Mouse (Mus musculus) limb, embryonic 10.5 days (tissue): ENCODE data around the gene Zg16. TPM values are rescaled to one million over a fixed set of nuclear protein-coding genes. Genes with fewer than 3 reads are reported as not detected.

ENCODE experiments used
- DNase-seq: peaks from one replicate; pipeline ENCODE4 v3.0.0-alpha.2; 2017; ENCODE audit warnings: low spot score
- H3K27ac ChIP-seq: fragments of 300-500 bp; sonication (generic); 2 replicates; pipeline ENCODE4 v1.5.1; 2016; ENCODE audit warnings: mild to moderate bottlenecking
- H3K27me3 ChIP-seq: fragments of 300-500 bp; sonication (generic); 2 replicates; pipeline ENCODE4 v1.6.1; 2016; ENCODE audit warnings: low read depth, mild to moderate bottlenecking; ENCODE audit not compliant: poor library complexity, severe bottlenecking
- H3K36me3 ChIP-seq: fragments of 300-500 bp; sonication (generic); 2 replicates; pipeline ENCODE4 v1.6.1; 2016; ENCODE audit warnings: mild to moderate bottlenecking, moderate library complexity
- H3K4me1 ChIP-seq: fragments of 300-500 bp; sonication (generic); 2 replicates; pipeline ENCODE4 v1.6.1; 2016
- H3K4me3 ChIP-seq: fragments of 300-500 bp; sonication (generic); 2 replicates; pipeline ENCODE4 v1.5.1; 2016; ENCODE audit warnings: mild to moderate bottlenecking, moderate library complexity
- H3K9me3 ChIP-seq: fragments of 300-500 bp; sonication (generic); replicated peaks from 2 replicates; pipeline ENCODE4 v1.6.1; 2016; ENCODE audit warnings: mild to moderate bottlenecking
- WGBS: fragments of 180-500 bp; shearing (Covaris S2); methylation state at CpG from one replicate; pipeline ENCODE4 v1.1.7; 2016; 5-methylcytosine and 5-hydroxymethylcytosine counted together
- polyA plus RNA-seq: library from polyadenylated mRNA; unstranded; fragments of >200 nt; fragmentation: Nextera tagmentation; extraction: Ambion mirVana; gene quantifications from 2 replicates; pipeline ENCODE4 v1.2.1, GENCODE M21; 2016

Zg16 gene
- polyA plus RNA-seq, 1 experiment from 2014 or later: not detected

DNA sequence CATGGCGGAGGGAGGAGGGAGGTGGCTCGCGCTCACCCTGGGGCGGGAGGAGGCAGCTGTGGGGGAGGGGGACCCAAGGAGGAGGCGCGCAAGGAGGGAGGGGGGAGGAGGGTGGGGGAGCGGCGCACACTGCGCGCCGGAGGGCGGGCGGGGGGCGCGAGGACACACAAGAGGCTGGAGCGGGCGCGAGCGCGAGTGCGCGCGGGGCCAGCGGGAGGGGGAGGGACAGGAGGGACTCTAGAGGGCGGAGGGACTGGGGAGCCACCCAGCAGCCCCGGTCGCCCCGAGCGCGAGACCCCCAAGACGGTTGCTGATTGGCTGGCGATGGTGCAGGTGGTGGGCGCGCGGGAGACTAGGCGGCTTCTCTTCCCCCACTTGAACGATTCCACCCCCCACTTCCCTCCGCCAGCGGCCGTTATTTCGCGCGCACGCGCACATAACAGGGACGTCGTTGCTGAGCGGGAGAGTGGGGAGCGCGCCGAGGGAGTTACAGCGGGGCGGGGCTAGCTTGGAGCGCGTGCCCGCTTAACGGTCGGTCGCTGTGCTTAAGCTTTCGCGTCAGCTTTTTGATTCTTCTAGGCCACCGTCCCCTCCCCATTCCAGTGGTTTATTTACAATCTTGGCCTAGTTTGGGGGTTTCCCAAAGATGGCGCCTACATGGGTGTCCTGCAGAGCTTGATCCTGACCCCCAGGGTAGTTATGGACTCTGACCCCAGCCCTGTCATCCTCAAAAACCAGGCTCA is 60.0 kb downstream of the Zg16 start, which contains the start of gene Maz:
Gene Maz, minus strand, starts transcription at position 54 of the 743 bp plus-strand sequence.
- no peaks in the 10 kb centered on the region for H3K27me3 ChIP-seq
- H3K4me3 ChIP-seq: peak within 1 kb of the TSS; percentile 83
- peaks cover 86% of the 10 kb centered on the region for H3K36me3 ChIP-seq
- peak; percentile 99 for DNase-seq
- H3K9me3 ChIP-seq: no peaks in the 10 kb centered on the region
- H3K4me1 ChIP-seq: peaks cover 41% of the 10 kb centered on the region
- H3K27ac ChIP-seq: peak within 1 kb of the TSS; percentile 99
- under 1% methylated on average over 54 of the region's 63 CpGs for WGBS

DNA sequence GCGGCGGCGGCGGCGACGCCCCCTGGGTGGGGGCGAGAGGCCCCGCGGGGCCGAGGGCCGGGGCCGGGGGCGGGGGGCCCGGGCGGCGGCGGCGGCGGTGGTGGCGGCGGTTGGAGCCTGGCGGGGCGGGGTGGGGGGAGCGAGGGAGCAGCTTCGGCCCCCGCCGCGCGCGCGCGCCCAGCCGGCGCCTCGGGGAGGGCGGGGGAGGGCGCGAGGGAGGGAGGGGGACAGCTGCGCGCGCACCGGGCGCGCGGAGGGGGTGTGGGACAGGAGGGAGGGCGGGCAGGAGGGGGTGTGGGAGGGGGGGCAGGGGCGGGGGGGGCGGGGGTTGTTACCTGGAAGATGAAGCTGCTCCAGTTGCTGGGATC is 60.5 kb downstream of the Zg16 start:
- H3K27ac ChIP-seq: peak overlapping the region; percentile 99
- peaks cover 85% of the 10 kb centered on the region for H3K36me3 ChIP-seq
- peaks cover 46% of the 10 kb centered on the region for H3K4me1 ChIP-seq
- WGBS: 0% methylated on average over 2 of the region's 48 CpGs
- no peaks in the 10 kb centered on the region for H3K27me3 ChIP-seq
- no peaks in the 10 kb centered on the region for H3K9me3 ChIP-seq
- DNase-seq: no peak
- peak overlapping the region; percentile 83 for H3K4me3 ChIP-seq

DNA sequence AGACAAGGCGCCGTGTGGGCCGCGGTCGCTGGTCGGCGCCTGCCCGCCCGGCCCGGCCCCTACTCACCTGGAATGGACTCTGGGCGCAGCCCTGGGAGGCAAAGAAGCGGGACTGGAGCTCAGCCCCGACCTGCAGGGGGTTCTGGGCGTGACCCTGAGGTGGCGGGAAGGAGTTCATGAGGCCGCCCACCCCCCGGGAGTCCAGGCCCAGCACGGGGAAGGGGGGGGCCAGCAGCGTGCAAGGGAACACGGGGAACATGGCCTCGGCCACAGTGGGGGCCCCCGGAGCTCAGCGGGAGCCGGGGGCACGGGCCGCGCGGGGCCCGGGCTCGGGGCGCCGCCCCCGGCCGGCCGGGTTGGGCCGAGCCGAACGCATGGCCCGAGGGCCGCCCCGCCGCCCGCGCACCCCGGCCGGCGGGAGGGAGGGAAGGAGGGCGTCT is 60.9 kb downstream of the Zg16 start:
- Histone ChIP-seq H3K4me1 (peaks cover 50% of the 10 kb centered on the region), H3K27ac (peak overlapping the region; percentile 99), H3K27me3 (no peaks in the 10 kb centered on the region), H3K4me3 (peak overlapping the region; percentile 83), H3K9me3 (no peaks in the 10 kb centered on the region), H3K36me3 (peaks cover 83% of the 10 kb centered on the region)
- under 1% methylated on average over 45 of the region's 48 CpGs for WGBS
- DNase-seq: peak; percentile 84

DNA sequence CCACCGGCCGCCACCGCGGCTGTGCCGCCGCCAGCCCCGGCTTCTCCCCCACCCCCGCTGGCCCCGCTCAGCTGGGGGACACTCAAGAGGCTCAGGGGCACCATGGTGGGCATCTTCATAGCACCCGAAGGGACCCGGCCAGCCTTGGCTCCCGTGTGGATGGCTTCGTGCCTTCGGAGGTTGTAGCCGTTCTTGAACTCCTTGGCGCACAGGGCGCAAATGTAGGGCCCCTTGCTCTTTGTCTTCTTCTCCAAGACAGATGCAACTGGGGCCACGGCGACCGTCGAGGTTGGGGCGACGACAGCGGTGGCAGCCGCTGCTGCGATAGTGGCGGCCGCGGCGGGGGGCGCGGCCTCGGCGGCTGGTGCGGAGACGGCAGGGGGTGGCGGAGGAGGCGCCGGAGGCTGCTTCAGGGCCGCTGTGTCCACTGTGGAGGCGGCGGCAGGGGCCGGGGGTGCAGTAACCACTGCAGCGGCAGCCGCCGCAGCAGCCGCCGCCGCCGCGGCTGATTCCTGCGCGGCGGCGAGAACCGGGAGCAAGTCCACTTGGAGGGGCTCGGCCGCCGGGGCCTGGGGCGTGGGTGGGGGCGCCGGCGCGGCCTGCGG is 61.5 kb downstream of the Zg16 start:
- H3K36me3 ChIP-seq: peaks cover 78% of the 10 kb centered on the region

DNA sequence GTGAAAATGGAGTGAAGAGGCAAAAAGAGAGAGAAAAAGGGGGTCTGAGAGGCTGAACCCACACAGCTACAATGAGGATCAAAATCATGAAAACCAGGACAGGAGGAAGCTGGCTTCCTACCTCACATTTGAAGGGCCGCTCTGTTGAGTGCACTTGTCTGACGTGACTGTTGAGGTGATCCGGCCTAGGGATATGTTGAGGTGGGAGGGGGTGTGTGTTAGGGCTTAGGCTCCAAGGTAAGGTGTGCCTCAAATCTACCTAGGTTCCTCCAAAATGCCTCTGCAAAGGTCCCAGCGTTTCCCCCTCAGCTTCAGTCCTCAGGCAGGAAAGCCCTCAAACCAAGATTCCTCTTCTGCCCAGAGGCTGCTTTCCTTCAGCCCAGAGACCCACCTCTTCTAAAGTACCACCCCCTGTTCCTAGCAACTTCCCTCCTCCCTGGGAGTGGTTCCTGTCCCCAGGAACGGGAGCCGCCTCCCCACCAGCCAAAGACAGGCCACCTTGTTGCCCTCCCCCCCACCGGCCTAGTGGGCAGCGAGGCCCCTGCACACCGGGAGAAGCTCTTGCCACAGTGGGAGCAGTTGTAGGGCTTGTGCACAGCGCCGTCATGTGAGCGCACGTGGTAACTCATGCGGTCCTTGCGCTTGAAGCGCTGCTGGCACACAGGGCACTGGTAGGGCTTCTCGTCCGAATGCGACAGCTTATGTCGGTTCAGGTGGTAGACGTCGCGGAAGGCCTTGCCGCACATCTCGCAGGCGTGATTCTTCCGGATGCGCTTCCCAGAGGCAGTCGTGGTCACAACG is 62.2 kb downstream of the Zg16 start:
- peak overlapping the region; percentile 99 for H3K27ac ChIP-seq

More for the DNA sequence above, 61.5 kb downstream of the Zg16 start:
- H3K27me3 ChIP-seq: no peaks in the 10 kb centered on the region
- WGBS: under 1% methylated on average over 65 of the region's 65 CpGs
- no peak for DNase-seq
- H3K4me3 ChIP-seq: peak overlapping the region; percentile 83
- peaks cover 56% of the 10 kb centered on the region for H3K4me1 ChIP-seq
- peak overlapping the region; percentile 99 for H3K27ac ChIP-seq
- H3K9me3 ChIP-seq: no peaks in the 10 kb centered on the region

DNA sequence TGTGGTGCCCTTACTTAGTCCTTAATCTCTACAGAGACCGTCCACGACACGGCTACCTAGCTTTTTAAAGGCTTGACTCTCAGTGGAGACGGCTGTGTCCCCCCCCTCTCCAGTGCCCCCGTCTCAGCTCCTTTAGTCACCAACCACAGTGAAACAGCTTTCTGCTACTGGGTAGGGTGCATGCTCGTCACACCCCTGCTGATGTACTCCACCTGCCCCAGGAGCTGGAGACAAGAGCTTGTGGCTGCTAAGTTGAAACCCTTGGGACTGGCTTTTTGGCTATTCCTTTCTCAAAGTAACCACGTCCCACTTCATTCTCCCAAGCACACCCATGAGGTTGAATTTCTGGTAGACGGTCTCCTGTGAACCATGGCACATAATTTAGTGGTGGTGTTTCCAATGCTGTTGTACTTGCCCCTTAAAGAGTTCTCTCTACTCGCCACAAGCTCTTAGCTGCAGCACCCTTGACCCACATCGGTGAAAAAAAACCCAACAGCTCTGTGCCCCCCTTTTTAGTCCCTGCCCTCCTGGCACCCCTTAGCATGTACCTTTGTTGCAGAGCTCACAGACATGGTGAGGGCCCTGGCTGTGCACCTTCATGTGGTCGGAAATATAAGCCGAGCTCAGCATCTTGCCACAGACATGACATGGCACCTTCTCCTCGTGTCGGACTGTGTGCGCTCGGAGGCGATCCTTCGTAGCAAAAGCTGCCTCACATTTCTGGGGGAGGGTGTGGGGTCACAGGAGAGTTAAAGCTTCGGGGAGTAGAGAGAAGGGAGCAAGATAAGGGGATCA is 63.0 kb downstream of the Zg16 start:
- no peaks in the 10 kb centered on the region for H3K27me3 ChIP-seq
- H3K36me3 ChIP-seq: peaks cover 62% of the 10 kb centered on the region
- peak; percentile 32 for DNase-seq
- peaks cover 71% of the 10 kb centered on the region for H3K4me1 ChIP-seq
- no peaks in the 10 kb centered on the region for H3K9me3 ChIP-seq
- 44% methylated on average over 19 of the region's 19 CpGs for WGBS
- H3K4me3 ChIP-seq: peak overlapping the region; percentile 83
- peak overlapping the region; percentile 99 for H3K27ac ChIP-seq

More for the DNA sequence above, 62.2 kb downstream of the Zg16 start:
- peaks cover 71% of the 10 kb centered on the region for H3K36me3 ChIP-seq
- no peaks in the 10 kb centered on the region for H3K9me3 ChIP-seq
- H3K4me3 ChIP-seq: peak overlapping the region; percentile 83
- DNase-seq: peak; percentile 83
- under 1% methylated on average over 30 of the region's 30 CpGs for WGBS
- H3K4me1 ChIP-seq: peaks cover 63% of the 10 kb centered on the region
- H3K27me3 ChIP-seq: no peaks in the 10 kb centered on the region

DNA sequence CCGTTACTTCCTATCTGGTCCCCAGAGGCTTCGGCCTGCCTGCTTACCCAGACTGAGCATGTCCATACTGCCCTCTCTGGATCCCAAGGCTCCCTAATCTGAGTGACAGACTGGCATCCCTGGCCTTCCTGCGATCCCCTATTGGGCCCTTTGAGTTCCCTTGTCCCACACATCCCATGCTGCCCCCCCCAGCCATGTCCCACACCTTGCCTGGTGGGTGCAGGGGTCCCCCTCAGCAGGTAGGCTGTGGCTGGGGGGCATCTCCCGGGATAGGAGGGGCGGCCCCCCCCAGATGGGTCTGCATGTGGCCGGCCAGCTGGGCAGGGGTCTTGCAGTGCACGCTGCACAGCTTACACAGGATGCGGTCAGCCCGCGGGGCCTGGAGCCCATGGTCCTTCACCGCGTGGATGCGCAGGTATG is 63.8 kb downstream of the Zg16 start:
- peaks cover 54% of the 10 kb centered on the region for H3K36me3 ChIP-seq
- 86% methylated on average over 13 of the region's 13 CpGs for WGBS
- H3K9me3 ChIP-seq: no peaks in the 10 kb centered on the region
- DNase-seq: no peak
- peaks cover 78% of the 10 kb centered on the region for H3K4me1 ChIP-seq
- no peaks in the 10 kb centered on the region for H3K27me3 ChIP-seq
- peak overlapping the region; percentile 83 for H3K4me3 ChIP-seq
- peak overlapping the region; percentile 74 for H3K27ac ChIP-seq

DNA sequence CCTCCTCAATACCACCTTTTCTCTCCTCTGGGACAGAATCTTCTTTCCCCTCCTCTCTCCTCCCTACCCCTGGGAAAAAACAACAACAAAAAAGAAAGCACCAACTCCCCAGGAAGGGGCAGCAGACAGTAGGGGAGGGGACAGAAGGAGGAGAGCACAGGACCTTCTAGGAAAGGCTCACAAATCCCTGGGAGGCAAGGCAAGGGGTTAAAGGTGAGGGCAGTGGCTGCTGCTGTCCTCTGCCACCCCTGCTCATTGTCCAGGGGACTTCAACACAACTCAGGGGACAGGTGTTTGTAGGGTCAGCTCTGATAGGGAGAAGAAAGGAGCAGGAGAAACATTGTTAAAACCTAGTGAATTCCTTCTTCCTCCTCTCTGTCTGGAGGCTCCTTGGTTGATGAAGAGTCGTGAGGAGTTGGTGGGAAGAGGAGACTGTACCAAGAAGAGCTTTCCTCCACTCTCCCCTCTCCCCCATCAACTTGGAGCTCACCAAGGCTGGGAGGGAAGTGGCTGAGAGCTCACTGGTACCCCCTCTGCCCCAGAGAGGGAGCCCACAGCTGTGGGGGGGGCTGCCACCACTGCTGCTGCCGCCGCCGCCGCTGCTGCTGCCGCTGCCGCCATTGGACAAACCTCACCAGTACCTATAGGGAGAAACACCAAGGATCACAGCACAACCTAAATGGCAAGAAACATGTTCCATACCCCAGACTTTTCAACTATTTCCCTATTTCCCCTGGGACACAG is 64.4 kb downstream of the Zg16 start:
- WGBS: 80% methylated on average over 7 of the region's 7 CpGs
- no peaks in the 10 kb centered on the region for H3K27me3 ChIP-seq
- peak overlapping the region; percentile 74 for H3K27ac ChIP-seq
- H3K9me3 ChIP-seq: no peaks in the 10 kb centered on the region
- H3K4me3 ChIP-seq: peak overlapping the region; percentile 83
- DNase-seq: no peak
- peaks cover 48% of the 10 kb centered on the region for H3K36me3 ChIP-seq
- peaks cover 78% of the 10 kb centered on the region for H3K4me1 ChIP-seq

DNA sequence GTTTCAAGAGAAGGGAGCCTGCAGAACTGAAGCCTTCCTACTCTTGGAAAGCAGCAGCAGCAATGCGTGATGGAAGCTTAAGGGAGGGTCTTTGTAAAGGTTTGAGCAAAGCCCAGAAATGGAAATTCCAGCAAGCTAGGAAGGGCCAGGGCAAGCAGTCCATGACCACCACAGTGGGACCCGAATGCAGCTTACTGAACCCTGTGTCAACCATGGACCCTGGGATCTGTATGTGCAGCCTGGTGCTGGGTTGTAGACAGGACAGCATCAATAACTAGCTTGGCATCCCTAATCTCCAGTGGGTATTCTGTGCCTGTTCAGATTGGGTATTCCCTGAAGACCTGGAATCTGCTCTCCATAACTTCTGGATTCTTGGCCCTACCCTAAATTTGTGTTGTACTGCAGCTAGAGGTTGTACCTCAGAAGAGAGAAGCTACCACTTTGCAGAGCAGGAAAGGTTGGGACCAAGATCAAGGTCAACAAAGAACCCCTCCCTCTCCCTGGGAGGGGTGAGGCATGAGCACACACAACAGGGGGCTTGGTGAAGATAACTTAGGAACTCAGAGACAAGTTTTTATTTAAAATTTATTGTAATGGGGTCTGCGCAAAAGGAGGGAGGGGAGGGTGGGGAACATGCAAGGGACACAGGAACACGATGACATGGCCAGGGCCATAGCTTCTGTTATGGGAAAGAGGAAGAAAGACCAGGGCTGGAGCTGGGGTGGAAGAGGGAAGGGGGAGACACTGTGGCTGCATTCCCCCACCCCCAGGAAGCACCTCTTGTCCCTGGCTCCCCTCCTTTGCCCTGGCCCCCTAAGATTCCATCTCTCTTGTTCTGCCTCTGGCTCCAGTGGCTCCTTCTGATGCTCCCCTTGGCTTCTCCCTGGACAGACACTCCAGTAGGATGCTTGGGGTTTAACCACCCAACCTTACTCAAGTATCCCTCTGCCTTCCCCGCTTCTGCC is 65.3 kb downstream of the Zg16 start:
- Histone ChIP-seq H3K4me3 (peak overlapping the region; percentile 83), H3K4me1 (peaks cover 77% of the 10 kb centered on the region), H3K27ac (peak overlapping the region; percentile 98), H3K9me3 (no peaks in the 10 kb centered on the region), H3K36me3 (peaks cover 43% of the 10 kb centered on the region), H3K27me3 (no peaks in the 10 kb centered on the region)
- DNase-seq: no peak
- WGBS: 41% methylated on average over 5 of the region's 5 CpGs

DNA sequence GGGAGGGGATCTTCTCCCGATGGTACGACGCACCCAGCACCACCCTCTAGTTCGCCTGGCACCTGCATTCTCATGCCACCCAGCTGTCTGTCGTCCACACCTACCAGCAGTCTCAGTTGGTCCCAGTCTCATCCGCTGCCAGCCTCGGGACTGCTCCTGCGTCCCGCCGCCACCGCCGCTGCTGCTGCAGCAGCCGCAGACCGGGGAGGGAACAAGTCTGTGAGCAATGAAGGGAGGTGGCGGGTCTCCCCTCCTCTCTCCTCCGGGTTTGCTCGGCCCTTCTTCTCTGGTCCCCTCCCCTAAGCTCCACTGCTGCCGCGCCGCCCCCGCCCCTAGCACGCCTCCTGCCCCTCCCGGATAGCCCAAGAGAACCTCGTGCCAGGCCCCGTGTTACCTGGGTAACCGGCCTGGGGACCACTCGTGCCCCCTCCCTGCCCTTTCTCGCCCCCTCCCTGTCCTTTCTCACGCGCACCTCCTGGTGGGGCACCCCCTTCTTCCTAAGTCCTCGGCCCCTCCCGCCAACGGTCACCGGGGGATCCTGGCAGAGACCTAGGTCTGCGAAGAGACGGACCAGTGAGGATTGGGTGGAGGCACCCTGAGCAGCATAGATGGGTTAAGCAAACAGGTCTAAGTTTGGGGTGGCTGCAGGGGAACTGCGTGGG is 66.1 kb downstream of the Zg16 start, which contains the start of the genes Gm42742 and Prrt2:
Gene Gm42742, minus strand, starts transcription at position 197 of the 662 bp plus-strand sequence.
Gene Prrt2, minus strand, starts transcription at position 311 of the 662 bp plus-strand sequence.
- H3K27ac ChIP-seq: peak within 1 kb of the TSS; percentile 98
- DNase-seq: peak; percentile 78
- H3K4me3 ChIP-seq: peak within 1 kb of the TSS; percentile 83
- H3K36me3 ChIP-seq: peaks cover 42% of the 10 kb centered on the region
- WGBS: 2% methylated on average over 37 of the region's 37 CpGs
- no peaks in the 10 kb centered on the region for H3K9me3 ChIP-seq
- no peaks in the 10 kb centered on the region for H3K27me3 ChIP-seq
- peaks cover 79% of the 10 kb centered on the region for H3K4me1 ChIP-seq
